Mouse (Mus musculus): Measurements from ENCODE around the gene Atg7. TPM values are rescaled to one million over a fixed set of nuclear protein-coding genes. Genes with fewer than 3 reads are reported as not detected.
"Not testable (repeated sequence)": the region's sequence is repeated elsewhere in the genome, so short reads cannot be mapped to it uniquely, and the experiment has no call there.

Atg7 gene
- total RNA-seq (2014; rRNA removed) (13.9 and 21.5 TPM in 2 replicates), polyA plus RNA-seq (2015; fragmentation: Nextera tagmentation; extraction: Ambion mirVana) (15.3 and 17.1 TPM in 2 replicates)

- under 1% methylated on average over 38 of the region's 38 CpGs for WGBS
- ATAC-seq (ENCODE audit: low FRiP score) = peak; percentile 80
Measured at GRCm38 (mm10) chr6:114642601-114643528, at the start of gene Atg7. Gene Atg7 (plus strand): TSS chr6:114643097.

GRCm38 (mm10) chr6:114614076-114614475 lies 28.8 kb upstream of the Atg7 start:
- not testable (repeated sequence) for H3K4me2 ChIP-seq (ENCODE audit: low read depth, low read length, poor library complexity, severe bottlenecking); ATAC-seq (ENCODE audit: low FRiP score); H3K4me3 ChIP-seq (ENCODE audit: low read depth, low read length); DNase-seq (ENCODE audit: low spot score); H3K36me3 ChIP-seq (ENCODE audit: insufficient read depth, low read length); H3K9ac ChIP-seq (replicated peaks; ENCODE audit: low read length, poor library complexity, severe bottlenecking); H3K27me3 ChIP-seq (ENCODE audit: insufficient read depth, low read length); H3K27ac ChIP-seq (ENCODE audit: low read depth, low read length); H3K4me1 ChIP-seq (ENCODE audit: insufficient read depth, low read length); H3K9me3 ChIP-seq (ENCODE audit: low read length)
- WGBS = 2% methylated on average over 6 of the region's 17 CpGs

More at GRCm38 (mm10) chr6:114642601-114643528, at the start of gene Atg7:
- Histone ChIP-seq H3K9me3 (ENCODE audit: low read length) (no peaks in the 10 kb centered on the region), H3K27ac (ENCODE audit: low read depth, low read length) (peak within 1 kb of the TSS; percentile 68), H3K9ac (replicated peaks; ENCODE audit: low read length, poor library complexity, severe bottlenecking) (peak within 1 kb of the TSS; percentile 70), H3K36me3 (ENCODE audit: insufficient read depth, low read length) (no peaks in the 10 kb centered on the region; the same call in 1 of the 2 replicates), H3K27me3 (ENCODE audit: insufficient read depth, low read length) (no peaks in the 10 kb centered on the region), H3K4me3 (ENCODE audit: low read depth, low read length) (peak within 1 kb of the TSS; percentile 81), H3K4me1 (ENCODE audit: insufficient read depth, low read length) (no peaks in the 10 kb centered on the region), H3K4me2 (ENCODE audit: low read depth, low read length, poor library complexity, severe bottlenecking) (peak within 1 kb of the TSS; percentile 94)
- peak; percentile 96 for DNase-seq (ENCODE audit: low spot score)
- no peak for TF ChIP-seq CTCF (IDR thresholded peaks at IDR 0.05)

- H3K4me1 ChIP-seq (ENCODE audit: insufficient read depth, low read length); ATAC-seq (ENCODE audit: low FRiP score); H3K27me3 ChIP-seq (ENCODE audit: insufficient read depth, low read length); H3K4me3 ChIP-seq (ENCODE audit: low read depth, low read length); H3K9me3 ChIP-seq (ENCODE audit: low read length); DNase-seq (ENCODE audit: low spot score); H3K36me3 ChIP-seq (ENCODE audit: insufficient read depth, low read length); H3K4me2 ChIP-seq (ENCODE audit: low read depth, low read length, poor library complexity, severe bottlenecking); H3K27ac ChIP-seq (ENCODE audit: low read depth, low read length); H3K9ac ChIP-seq (replicated peaks; ENCODE audit: low read length, poor library complexity, severe bottlenecking): not testable (repeated sequence)
- no CpG with 5 or more reads among the region's 14 CpGs for WGBS
Measured at GRCm38 (mm10) chr6:114633886-114634285, 9.0 kb upstream of the Atg7 start.

- Histone ChIP-seq H3K4me1 (ENCODE audit: insufficient read depth, low read length) (no peaks in the 10 kb centered on the region), H3K9me3 (ENCODE audit: low read length) (no peaks in the 10 kb centered on the region), H3K4me3 (ENCODE audit: low read depth, low read length) (peak overlapping the region; percentile 81), H3K9ac (replicated peaks; ENCODE audit: low read length, poor library complexity, severe bottlenecking) (peak overlapping the region; percentile 70), H3K27ac (ENCODE audit: low read depth, low read length) (no peak overlapping the region), H3K27me3 (ENCODE audit: insufficient read depth, low read length) (no peaks in the 10 kb centered on the region), H3K4me2 (ENCODE audit: low read depth, low read length, poor library complexity, severe bottlenecking) (peak overlapping the region; percentile 94), H3K36me3 (ENCODE audit: insufficient read depth, low read length) (no peaks in the 10 kb centered on the region; the same call in 1 of the 2 replicates)
- DNase-seq (ENCODE audit: low spot score) = no peak
- TF ChIP-seq CTCF (IDR thresholded peaks at IDR 0.05) = no peak
- WGBS = 49% methylated on average over 8 of the region's 8 CpGs
- ATAC-seq (ENCODE audit: low FRiP score) = no peak
Measured at GRCm38 (mm10) chr6:114643716-114644115, 819 bp downstream of the Atg7 start.

- H3K36me3 ChIP-seq (ENCODE audit: insufficient read depth, low read length) = no peaks in the 10 kb centered on the region; the same call in 1 of the 2 replicates
- 88% methylated on average over 1 of the region's 1 CpGs for WGBS
- no peak overlapping the region for H3K9ac ChIP-seq (replicated peaks; ENCODE audit: low read length, poor library complexity, severe bottlenecking)
- ATAC-seq (ENCODE audit: low FRiP score) = no peak
- H3K4me2 ChIP-seq (ENCODE audit: low read depth, low read length, poor library complexity, severe bottlenecking) = no peak overlapping the region
- DNase-seq (ENCODE audit: low spot score) = no peak
- no peaks in the 10 kb centered on the region for H3K27me3 ChIP-seq (ENCODE audit: insufficient read depth, low read length)
- no peak overlapping the region for H3K27ac ChIP-seq (ENCODE audit: low read depth, low read length)
- no peaks in the 10 kb centered on the region for H3K4me1 ChIP-seq (ENCODE audit: insufficient read depth, low read length)
- H3K4me3 ChIP-seq (ENCODE audit: low read depth, low read length) = no peak overlapping the region
- H3K9me3 ChIP-seq (ENCODE audit: low read length) = no peaks in the 10 kb centered on the region
- no peak for TF ChIP-seq CTCF (IDR thresholded peaks at IDR 0.05)
Measured at GRCm38 (mm10) chr6:114644531-114644930, 1.6 kb downstream of the Atg7 start.

GRCm38 (mm10) chr6:114646201-114646600 lies 3.3 kb downstream of the Atg7 start:
- ATAC-seq (ENCODE audit: low FRiP score) = no peak
- H3K36me3 ChIP-seq (ENCODE audit: insufficient read depth, low read length) = no peaks in the 10 kb centered on the region; the same call in 1 of the 2 replicates
- 76% methylated on average over 1 of the region's 1 CpGs for WGBS

More at GRCm38 (mm10) chr6:114646201-114646600, 3.3 kb downstream of the Atg7 start:
- Histone ChIP-seq H3K27me3 (ENCODE audit: insufficient read depth, low read length) (no peaks in the 10 kb centered on the region), H3K4me1 (ENCODE audit: insufficient read depth, low read length) (no peaks in the 10 kb centered on the region), H3K4me3 (ENCODE audit: low read depth, low read length) (no peak overlapping the region), H3K4me2 (ENCODE audit: low read depth, low read length, poor library complexity, severe bottlenecking) (no peak overlapping the region), H3K27ac (ENCODE audit: low read depth, low read length) (no peak overlapping the region), H3K9me3 (ENCODE audit: low read length) (no peaks in the 10 kb centered on the region), H3K9ac (replicated peaks; ENCODE audit: low read length, poor library complexity, severe bottlenecking) (no peak overlapping the region)
- TF ChIP-seq CTCF (IDR thresholded peaks at IDR 0.05) = no peak
- DNase-seq (ENCODE audit: low spot score) = no peak

Measured in midbrain, postnatal 0 days (tissue).